Mouse (Mus musculus): ENCODE data around the gene A4galt. TPM values are rescaled to one million over a fixed set of nuclear protein-coding genes. Genes with fewer than 3 reads are reported as not detected.
A peak's percentile ranks its signal among the peaks of the same experiment; 100 is the strongest.

The A4galt gene
- polyA plus RNA-seq, 1 experiment from 2014 or later: 2.3 TPM

GRCm38 (mm10) chr15:83241497-83241896 lies 10.1 kb downstream of the A4galt start:
- Histone ChIP-seq H3K9ac (ENCODE audit: low read length) (no peak overlapping the region), H3K9me3 (ENCODE audit: control insufficient read depth, low read length) (no peaks in the 10 kb centered on the region), H3K27ac (ENCODE audit: low read length) (no peak overlapping the region), H3K4me2 (ENCODE audit: low read depth, low read length) (no peak overlapping the region), H3K27me3 (ENCODE audit: control insufficient read depth, insufficient read depth, low read depth, low read length) (no peaks in the 10 kb centered on the region), H3K4me3 (ENCODE audit: low read length) (no peak overlapping the region), H3K36me3 (ENCODE audit: control insufficient read depth, insufficient read depth, low read length) (no peaks in the 10 kb centered on the region), H3K4me1 (replicated peaks; ENCODE audit: control insufficient read depth, insufficient read depth, low read length) (peaks cover 3% of the 10 kb centered on the region; the same call in 1 of the 2 replicates)
- ATAC-seq (ENCODE audit: low read depth): no peak
- WGBS: 78% methylated on average over 3 of the region's 3 CpGs

- Histone ChIP-seq H3K27ac (ENCODE audit: low read length) (no peak overlapping the region), H3K9ac (ENCODE audit: low read length) (no peak overlapping the region; the same call in 1 of the 2 replicates), H3K4me2 (ENCODE audit: low read depth, low read length) (no peak overlapping the region), H3K4me1 (replicated peaks; ENCODE audit: control insufficient read depth, insufficient read depth, low read length) (peaks cover 3% of the 10 kb centered on the region; the same call in 1 of the 2 replicates), H3K27me3 (ENCODE audit: control insufficient read depth, insufficient read depth, low read depth, low read length) (no peaks in the 10 kb centered on the region), H3K36me3 (ENCODE audit: control insufficient read depth, insufficient read depth, low read length) (no peaks in the 10 kb centered on the region), H3K9me3 (ENCODE audit: control insufficient read depth, low read length) (no peaks in the 10 kb centered on the region), H3K4me3 (ENCODE audit: low read length) (no peak overlapping the region)
- WGBS: 61% methylated on average over 15 of the region's 15 CpGs
- no peak for ATAC-seq (ENCODE audit: low read depth)
Observed at GRCm38 (mm10) chr15:83237460-83238243, 13.9 kb downstream of the A4galt start.

GRCm38 (mm10) chr15:83236824-83237223 lies 14.8 kb downstream of the A4galt start:
- no peaks in the 10 kb centered on the region for H3K9me3 ChIP-seq (ENCODE audit: control insufficient read depth, low read length)
- H3K27me3 ChIP-seq (ENCODE audit: control insufficient read depth, insufficient read depth, low read depth, low read length): no peaks in the 10 kb centered on the region
- H3K36me3 ChIP-seq (ENCODE audit: control insufficient read depth, insufficient read depth, low read length): no peaks in the 10 kb centered on the region
- no peak for ATAC-seq (ENCODE audit: low read depth)
- H3K9ac ChIP-seq (ENCODE audit: low read length): no peak overlapping the region
- 0% methylated on average over 1 of the region's 1 CpGs for WGBS
- no peak overlapping the region for H3K27ac ChIP-seq (ENCODE audit: low read length)
- no peak overlapping the region for H3K4me2 ChIP-seq (ENCODE audit: low read depth, low read length)
- peaks cover 3% of the 10 kb centered on the region; the same call in 1 of the 2 replicates for H3K4me1 ChIP-seq (replicated peaks; ENCODE audit: control insufficient read depth, insufficient read depth, low read length)
- no peak overlapping the region for H3K4me3 ChIP-seq (ENCODE audit: low read length)

- peak; percentile 53 for ATAC-seq (ENCODE audit: low read depth)
- Histone ChIP-seq H3K4me3 (ENCODE audit: low read length) (no peak overlapping the region), H3K27me3 (ENCODE audit: control insufficient read depth, insufficient read depth, low read depth, low read length) (no peaks in the 10 kb centered on the region), H3K9ac (ENCODE audit: low read length) (no peak overlapping the region), H3K4me2 (ENCODE audit: low read depth, low read length) (no peak overlapping the region), H3K9me3 (ENCODE audit: control insufficient read depth, low read length) (no peaks in the 10 kb centered on the region), H3K27ac (ENCODE audit: low read length) (no peak overlapping the region), H3K36me3 (ENCODE audit: control insufficient read depth, insufficient read depth, low read length) (no peaks in the 10 kb centered on the region), H3K4me1 (replicated peaks; ENCODE audit: control insufficient read depth, insufficient read depth, low read length) (peaks cover 3% of the 10 kb centered on the region; the same call in 1 of the 2 replicates)
- WGBS: 67% methylated on average over 4 of the region's 4 CpGs
Observed at GRCm38 (mm10) chr15:83233219-83233992, 18.2 kb downstream of the A4galt start.

GRCm38 (mm10) chr15:83227559-83227958 lies 24.0 kb downstream of the A4galt start:
- Histone ChIP-seq H3K4me1 (replicated peaks; ENCODE audit: control insufficient read depth, insufficient read depth, low read length) (peaks cover 16% of the 10 kb centered on the region), H3K9ac (ENCODE audit: low read length) (no peak overlapping the region), H3K27ac (ENCODE audit: low read length) (no peak overlapping the region), H3K4me2 (ENCODE audit: low read depth, low read length) (no peak overlapping the region), H3K4me3 (ENCODE audit: low read length) (no peak overlapping the region), H3K36me3 (ENCODE audit: control insufficient read depth, insufficient read depth, low read length) (no peaks in the 10 kb centered on the region), H3K27me3 (ENCODE audit: control insufficient read depth, insufficient read depth, low read depth, low read length) (no peaks in the 10 kb centered on the region), H3K9me3 (ENCODE audit: control insufficient read depth, low read length) (no peaks in the 10 kb centered on the region)
- 89% methylated on average over 10 of the region's 10 CpGs for WGBS
- ATAC-seq (ENCODE audit: low read depth): no peak

GRCm38 (mm10) chr15:83226871-83227270 lies 24.7 kb downstream of the A4galt start:
- no peaks in the 10 kb centered on the region for H3K36me3 ChIP-seq (ENCODE audit: control insufficient read depth, insufficient read depth, low read length)
- H3K4me1 ChIP-seq (replicated peaks; ENCODE audit: control insufficient read depth, insufficient read depth, low read length): peaks cover 16% of the 10 kb centered on the region
- no peak overlapping the region for H3K4me2 ChIP-seq (ENCODE audit: low read depth, low read length)
- no peaks in the 10 kb centered on the region for H3K9me3 ChIP-seq (ENCODE audit: control insufficient read depth, low read length)
- no peak overlapping the region for H3K9ac ChIP-seq (ENCODE audit: low read length)
- no peak for ATAC-seq (ENCODE audit: low read depth)
- H3K27ac ChIP-seq (ENCODE audit: low read length): no peak overlapping the region
- H3K4me3 ChIP-seq (ENCODE audit: low read length): no peak overlapping the region
- no peaks in the 10 kb centered on the region for H3K27me3 ChIP-seq (ENCODE audit: control insufficient read depth, insufficient read depth, low read depth, low read length)
- WGBS: 65% methylated on average over 5 of the region's 5 CpGs

- Histone ChIP-seq H3K4me1 (replicated peaks; ENCODE audit: control insufficient read depth, insufficient read depth, low read length) (peaks cover 16% of the 10 kb centered on the region), H3K4me2 (ENCODE audit: low read depth, low read length) (no peak overlapping the region), H3K27me3 (ENCODE audit: control insufficient read depth, insufficient read depth, low read depth, low read length) (no peaks in the 10 kb centered on the region), H3K4me3 (ENCODE audit: low read length) (no peak overlapping the region), H3K27ac (ENCODE audit: low read length) (no peak overlapping the region), H3K9ac (ENCODE audit: low read length) (no peak overlapping the region), H3K36me3 (ENCODE audit: control insufficient read depth, insufficient read depth, low read length) (no peaks in the 10 kb centered on the region), H3K9me3 (ENCODE audit: control insufficient read depth, low read length) (no peaks in the 10 kb centered on the region)
- ATAC-seq (ENCODE audit: low read depth): no peak
- WGBS: 77% methylated on average over 9 of the region's 9 CpGs
Observed at GRCm38 (mm10) chr15:83226066-83226834, 25.3 kb downstream of the A4galt start.

GRCm38 (mm10) chr15:83224136-83224766 lies 27.3 kb downstream of the A4galt start:
- H3K27me3 ChIP-seq (ENCODE audit: control insufficient read depth, insufficient read depth, low read depth, low read length): no peaks in the 10 kb centered on the region
- H3K27ac ChIP-seq (ENCODE audit: low read length): peak overlapping the region; percentile 89
- H3K4me1 ChIP-seq (replicated peaks; ENCODE audit: control insufficient read depth, insufficient read depth, low read length): peaks cover 16% of the 10 kb centered on the region
- ATAC-seq (ENCODE audit: low read depth): peak; percentile 39
- no peak overlapping the region for H3K9ac ChIP-seq (ENCODE audit: low read length)
- no peaks in the 10 kb centered on the region for H3K9me3 ChIP-seq (ENCODE audit: control insufficient read depth, low read length)
- H3K4me3 ChIP-seq (ENCODE audit: low read length): no peak overlapping the region
- H3K4me2 ChIP-seq (ENCODE audit: low read depth, low read length): no peak overlapping the region
- WGBS: 36% methylated on average over 9 of the region's 9 CpGs
- no peaks in the 10 kb centered on the region for H3K36me3 ChIP-seq (ENCODE audit: control insufficient read depth, insufficient read depth, low read length)
